Mouse (Mus musculus) lung, postnatal 0 days (tissue): ENCODE results near the gene Zbed4.

ENCODE experiments used
- CTCF ChIP-seq: IDR thresholded peaks from 2 replicates; pipeline ENCODE4 v1.5.1; 2016; ENCODE audit warnings: antibody characterized with exemption, mild to moderate bottlenecking
- EP300 ChIP-seq: IDR thresholded peaks from 2 replicates; pipeline ENCODE4 v1.6.1; 2016; ENCODE audit warnings: antibody characterized with exemption, mild to moderate bottlenecking, control low read depth

DNA sequence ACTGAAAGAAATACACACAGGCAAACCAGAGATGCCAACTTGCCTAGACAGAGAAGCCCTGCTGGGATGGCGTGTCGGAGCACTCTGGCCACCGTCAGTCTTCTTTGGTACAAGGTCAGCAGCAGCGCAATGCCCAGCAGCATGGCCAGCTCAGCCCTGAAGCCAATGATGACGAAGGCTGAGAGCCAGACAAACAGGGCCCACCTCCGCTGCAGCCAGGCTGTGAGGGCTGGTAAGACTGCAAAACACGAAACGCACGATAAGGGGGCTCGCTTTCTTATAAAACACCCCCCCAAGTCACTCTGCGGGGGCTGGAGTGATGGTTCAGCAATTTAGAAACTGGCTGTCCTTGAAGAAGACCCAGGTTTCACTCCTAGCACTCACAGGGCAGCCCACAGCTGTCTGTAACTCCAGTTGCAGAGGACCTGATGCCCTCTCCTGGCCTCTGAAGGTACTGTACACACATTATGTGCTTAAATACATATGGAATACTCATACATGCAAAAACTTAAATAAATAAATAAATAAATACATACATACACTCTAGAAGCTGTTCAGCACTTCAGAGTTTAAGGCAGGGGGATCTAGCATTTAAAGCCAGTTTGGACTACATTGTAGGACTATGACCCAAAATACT is 63.1 kb downstream of the Zbed4 start:
- TF ChIP-seq CTCF: peak; percentile 47
- no peak for TF ChIP-seq EP300
